In genomic region chr4:88406887-88407696, GRCm38 (mm10) we compare ENCODE assay signal across 9 mouse cellular contexts. TPM values are rescaled to one million over a fixed set of nuclear protein-coding genes. Genes with fewer than 3 reads are reported as not detected.
DNase-seq lines count a peak whose midpoint lies in the region; ATAC-seq and TF ChIP-seq lines count a peak whose summit lies in the region.
"Had no signal": no experiment of that assay in that cellular context is flagged by ENCODE, and none has a peak within 500 bp of the region (broad histone marks: within the 10 kb centered on the region; RNA-seq: fewer than 3 reads in every experiment).

No protein-coding gene starts in this region.

- 70% methylated on average over 4 of the region's 4 CpGs for WGBS in midbrain, embryonic 12.5 days
- 96% methylated on average over 4 of the region's 4 CpGs for WGBS in thymus, adult 2 months

- no peak overlapping the region for H3K9ac ChIP-seq in midbrain, embryonic 12.5 days (replicated peaks)
- H3K9ac ChIP-seq: embryonic facial prominence, embryonic 12.5 days had no signal

- H3K9me3 ChIP-seq in midbrain, embryonic 12.5 days, result no peaks in the 10 kb centered on the region
- H3K9me3 ChIP-seq: embryonic facial prominence, embryonic 12.5 days had no signal

- peaks cover 5% of the 10 kb centered on the region; the same call in 1 of the 2 replicates for H3K36me3 ChIP-seq in midbrain, embryonic 12.5 days
- no peaks in the 10 kb centered on the region for H3K36me3 ChIP-seq in thymus, adult 2 months (ENCODE audit: control insufficient read depth, insufficient read depth, low read length)
- H3K36me3 ChIP-seq: embryonic facial prominence, embryonic 12.5 days had no signal

- DNase-seq in gastrocnemius, postnatal 10 days, result peak; percentile 25
- no peak for DNase-seq in gastrocnemius, adult 8-10 months (ENCODE audit: low spot score in 2 of 2)
- DNase-seq in cerebellum, adult 8-10 months, result peak; percentile 5
- peak; percentile 44 to 52 for DNase-seq in frontal cortex, postnatal 10 days (ENCODE audit: low spot score in 2 of 2)
- peak; percentile 20 to 47 for DNase-seq in layer of hippocampus, postnatal 36 days
- DNase-seq in right cerebral cortex, postnatal 4 days, result peak; percentile 59
- DNase-seq in thymus, adult 2 months, result no peak

- TF ChIP-seq POLR2A in thymus, adult 2 months (IDR thresholded peaks at IDR 0.05; ENCODE audit: control insufficient read depth, extremely low read depth, insufficient read depth, low read length, poor library complexity), result no peak

- H3K4me3 ChIP-seq in midbrain, embryonic 12.5 days, result no peak overlapping the region
- no peak overlapping the region for H3K4me3 ChIP-seq in thymus, adult 2 months (ENCODE audit: control insufficient read depth, insufficient read depth, low read length)
- H3K4me3 ChIP-seq: embryonic facial prominence, embryonic 12.5 days had no signal

- no peak for TF ChIP-seq CTCF in thymus, adult 2 months (IDR thresholded peaks at IDR 0.05; ENCODE audit: borderline replicate concordance, control insufficient read depth, extremely low read depth, insufficient read depth, low read length, poor library complexity)

- H3K4me2 ChIP-seq in midbrain, embryonic 12.5 days (replicated peaks), result no peak overlapping the region
- H3K4me2 ChIP-seq: embryonic facial prominence, embryonic 12.5 days had no signal

- ATAC-seq in midbrain, embryonic 12.5 days (ENCODE audit: low FRiP score, low read depth), result peak; percentile 91

- peak overlapping the region; percentile 58 for H3K27ac ChIP-seq in midbrain, embryonic 12.5 days (replicated peaks)
- no peak overlapping the region for H3K27ac ChIP-seq in thymus, adult 2 months (ENCODE audit: control insufficient read depth, insufficient read depth, low read length)
- H3K27ac ChIP-seq: embryonic facial prominence, embryonic 12.5 days had no signal

- peaks cover 7% of the 10 kb centered on the region for H3K4me1 ChIP-seq in midbrain, embryonic 12.5 days
- H3K4me1 ChIP-seq in thymus, adult 2 months (replicated peaks; ENCODE audit: control insufficient read depth, insufficient read depth, low read length), result no peaks in the 10 kb centered on the region
- H3K4me1 ChIP-seq: embryonic facial prominence, embryonic 12.5 days had no signal

- no peaks in the 10 kb centered on the region for H3K27me3 ChIP-seq in midbrain, embryonic 12.5 days
- no peaks in the 10 kb centered on the region; the same call in 1 of the 2 replicates for H3K27me3 ChIP-seq in thymus, adult 2 months (ENCODE audit: control insufficient read depth, insufficient read depth, low read length)
- H3K27me3 ChIP-seq: embryonic facial prominence, embryonic 12.5 days had no signal

RNA-seq across cellular contexts. Expression of gene Hacd4, which starts 31.6 kb away (rescaled TPM):
- 1 to 10 TPM; 2.4 to 2.8 TPM for total RNA-seq in gastrocnemius, postnatal 10 days (2021)
- total RNA-seq in gastrocnemius, adult 8-10 months (2022), result 1 to 10 TPM in 1 of 4 experiments, under 1 TPM in 3; 0.24 to 1.5 (median 0.87) TPM
- total RNA-seq in layer of hippocampus, postnatal 36 days (2021), result 1 to 10 TPM; 1.4 to 1.6 TPM
- 3.8 TPM in 2 replicates for polyA plus RNA-seq in midbrain, embryonic 12.5 days (2016; fragmentation: Nextera tagmentation; extraction: Ambion mirVana)
- polyA plus RNA-seq in thymus, adult 2 months (2012; rRNA removed), result 0.93 and 1.0 TPM in 2 replicates

Comparison
In these comparisons a context has a peak if more than half of its experiments do, and no peak if none do; other contexts are left out.
1. DNase-seq: peak in gastrocnemius, postnatal 10 days (single experiment), cerebellum, adult 8-10 months (single experiment), frontal cortex, postnatal 10 days (2 of 2), layer of hippocampus, postnatal 36 days (2 of 2) and right cerebral cortex, postnatal 4 days (single experiment); none in gastrocnemius, adult 8-10 months (0 of 2) and thymus, adult 2 months (single experiment).